Mouse (Mus musculus) erythroblast, embryonic 14.5 days (primary cell): ENCODE results near the gene Lap3.

Source experiments
- GATA1 ChIP-seq: IDR thresholded peaks from 2 replicates; pipeline ENCODE4 v1.6.1; 2012; ENCODE audit warnings: low read length, inconsistent platforms, mixed read lengths
- TAL1 ChIP-seq: IDR thresholded peaks from 3 replicates; pipeline ENCODE4 v1.6.1; 2012; ENCODE audit warnings: low read length, inconsistent platforms, mixed read lengths

GRCm38 (mm10) chr5:45453451-45453850, 39.7 kb upstream of the Lap3 start, which contains the start of gene Clrn2:
- TF ChIP-seq TAL1, result no peak
- TF ChIP-seq GATA1, result no peak
